Mouse (Mus musculus) thymus, adult 2 months (tissue): Measurements from ENCODE around the gene Poc1a. TPM values are rescaled to one million over a fixed set of nuclear protein-coding genes. Genes with fewer than 3 reads are reported as not detected.

ENCODE experiments used
- DNase-seq: peaks from one replicate; pipeline ENCODE4 v3.0.0; 2021
- H3K27ac ChIP-seq: fragments of 200-500 bp; 2 replicates; pipeline ENCODE4 v1.5.1; 2012; ENCODE audit warnings: low read length, control low read depth; ENCODE audit not compliant: control insufficient read depth, insufficient read depth
- H3K27me3 ChIP-seq: fragments of 200-500 bp; 2 replicates; pipeline ENCODE4 v1.6.1; 2012; ENCODE audit warnings: mild to moderate bottlenecking, low read length, moderate library complexity, mixed read lengths; ENCODE audit not compliant: control insufficient read depth, insufficient read depth
- H3K36me3 ChIP-seq: fragments of 200-500 bp; 2 replicates; pipeline ENCODE4 v1.6.1; 2012; ENCODE audit warnings: mild to moderate bottlenecking, low read length, moderate library complexity; ENCODE audit not compliant: control insufficient read depth, insufficient read depth
- H3K4me1 ChIP-seq: fragments of 200-500 bp; replicated peaks from 2 replicates; pipeline ENCODE4 v1.6.1; 2012; ENCODE audit warnings: low read length; ENCODE audit not compliant: control insufficient read depth, insufficient read depth
- H3K4me3 ChIP-seq: fragments of 200-500 bp; 2 replicates; pipeline ENCODE4 v1.5.1; 2012; ENCODE audit warnings: mild to moderate bottlenecking, low read length, control low read depth, moderate library complexity; ENCODE audit not compliant: control insufficient read depth, insufficient read depth
- CTCF ChIP-seq: fragments of 200-500 bp; IDR thresholded peaks from 2 replicates; pipeline ENCODE4 v1.5.1; 2012; ENCODE audit warnings: mild to moderate bottlenecking, control low read depth, low read length, moderate library complexity, borderline replicate concordance; ENCODE audit not compliant: control insufficient read depth, poor library complexity, insufficient read depth; ENCODE audit errors: extremely low read depth
- POLR2A ChIP-seq: fragments of 200-500 bp; IDR thresholded peaks from 2 replicates; pipeline ENCODE4 v1.6.1; 2012; ENCODE audit warnings: mild to moderate bottlenecking, low read length, control low read depth, moderate library complexity; ENCODE audit not compliant: control insufficient read depth, poor library complexity, insufficient read depth; ENCODE audit errors: extremely low read depth
- WGBS: fragments of 180-500 bp; shearing (Covaris S2); methylation state at CpG from one replicate; pipeline ENCODE4 v1.1.7; 2018; 5-methylcytosine and 5-hydroxymethylcytosine counted together
- polyA plus RNA-seq: library from polyadenylated mRNA; depleted of rRNA; stranded (reverse); fragments of >200 nt; gene quantifications from 2 replicates; pipeline ENCODE4 v1.2.3, GENCODE M21; 2012

Poc1a gene
- polyA plus RNA-seq, 1 experiment: 30.2 TPM

DNA sequence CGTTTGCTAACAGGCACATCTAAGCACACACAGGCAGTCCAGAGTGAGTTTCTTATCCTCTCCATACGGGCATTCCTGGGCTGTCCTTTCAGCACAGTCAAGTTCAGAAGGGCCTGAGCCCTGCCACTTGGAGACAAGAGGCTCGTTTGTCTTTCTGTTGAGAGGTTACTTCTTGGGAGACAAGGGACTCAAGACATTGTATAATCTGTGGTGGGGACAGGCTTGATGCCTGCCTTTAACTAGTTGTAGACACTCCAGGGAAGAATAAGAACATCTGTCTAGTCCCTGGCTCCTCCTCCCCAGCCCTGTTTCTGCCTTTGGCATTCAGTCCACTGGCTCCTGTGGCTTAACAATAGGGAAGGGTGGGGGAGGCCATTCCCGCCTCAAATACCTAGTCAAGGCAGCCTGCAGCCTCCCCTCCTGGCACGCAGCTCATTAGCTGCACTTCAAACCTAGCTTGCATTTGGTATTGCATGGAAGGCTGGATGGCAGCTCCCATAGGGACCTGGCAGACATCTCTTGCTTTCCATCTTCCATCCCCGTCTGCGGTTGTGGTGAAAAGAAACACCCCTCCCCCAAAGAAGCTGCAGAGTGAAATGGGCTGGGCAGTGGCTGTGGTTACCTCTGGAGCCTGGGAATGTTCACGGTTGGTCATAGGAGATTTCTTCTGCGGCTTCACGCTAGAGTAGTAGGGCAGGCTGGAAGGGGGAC is 57.8 kb downstream of the Poc1a start:
- H3K4me1 ChIP-seq: no peaks in the 10 kb centered on the region
- H3K36me3 ChIP-seq: no peaks in the 10 kb centered on the region
- no peak for TF ChIP-seq CTCF
- WGBS: 96% methylated on average over 10 of the region's 10 CpGs
- H3K27ac ChIP-seq: no peak overlapping the region
- H3K4me3 ChIP-seq: no peak overlapping the region
- H3K27me3 ChIP-seq: no peaks in the 10 kb centered on the region
- DNase-seq: no peak

DNA sequence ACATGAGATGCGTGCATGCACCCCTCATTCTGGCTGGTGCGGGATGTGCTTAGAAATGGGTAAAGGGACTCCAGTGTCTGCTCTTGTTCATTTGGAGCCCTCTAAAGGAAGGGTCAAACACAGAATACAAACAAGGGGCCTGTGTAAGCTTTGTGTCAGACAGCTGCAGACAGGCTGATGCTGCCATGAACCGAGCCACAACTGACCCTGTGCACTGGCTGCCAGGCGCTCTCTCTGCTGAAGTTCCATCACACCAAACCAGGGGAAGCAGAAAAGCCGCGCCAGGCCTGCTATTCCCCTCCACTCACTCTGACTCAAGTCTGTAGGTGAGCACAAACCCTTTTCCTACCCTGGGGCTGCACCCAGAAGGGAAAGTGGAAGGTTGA is 58.3 kb downstream of the Poc1a start:
- no peaks in the 10 kb centered on the region for H3K4me1 ChIP-seq
- 97% methylated on average over 6 of the region's 6 CpGs for WGBS
- no peaks in the 10 kb centered on the region for H3K36me3 ChIP-seq
- no peak overlapping the region for H3K4me3 ChIP-seq
- TF ChIP-seq POLR2A: no peak
- no peak for TF ChIP-seq CTCF
- no peak for DNase-seq
- H3K27ac ChIP-seq: no peak overlapping the region
- no peaks in the 10 kb centered on the region for H3K27me3 ChIP-seq

DNA sequence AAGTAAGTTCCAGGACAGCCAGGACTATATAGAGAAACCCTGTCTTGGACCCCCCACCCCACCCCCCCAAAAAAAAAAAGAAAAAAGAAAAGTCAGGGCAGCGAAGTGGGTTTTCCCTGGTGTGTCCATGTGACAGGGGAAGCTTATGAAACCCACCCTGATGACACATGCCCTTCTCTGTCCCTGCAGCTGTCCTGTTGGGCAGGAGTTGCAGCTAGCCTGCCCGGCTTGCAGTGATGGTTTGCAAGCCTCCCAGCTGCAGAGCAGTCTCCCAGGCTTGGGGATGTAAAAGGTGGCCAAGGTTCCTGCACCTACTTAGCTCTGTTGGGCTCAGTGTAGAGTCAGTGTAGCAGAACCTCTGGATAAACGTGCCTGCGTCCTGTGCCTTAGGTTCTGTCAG is 58.9 kb downstream of the Poc1a start:
- TF ChIP-seq POLR2A (no peak), CTCF (no peak)
- no peak for DNase-seq
- 96% methylated on average over 4 of the region's 4 CpGs for WGBS
- H3K4me1 ChIP-seq: no peaks in the 10 kb centered on the region
- H3K4me3 ChIP-seq: no peak overlapping the region
- H3K36me3 ChIP-seq: no peaks in the 10 kb centered on the region
- H3K27ac ChIP-seq: no peak overlapping the region
- H3K27me3 ChIP-seq: no peaks in the 10 kb centered on the region

DNA sequence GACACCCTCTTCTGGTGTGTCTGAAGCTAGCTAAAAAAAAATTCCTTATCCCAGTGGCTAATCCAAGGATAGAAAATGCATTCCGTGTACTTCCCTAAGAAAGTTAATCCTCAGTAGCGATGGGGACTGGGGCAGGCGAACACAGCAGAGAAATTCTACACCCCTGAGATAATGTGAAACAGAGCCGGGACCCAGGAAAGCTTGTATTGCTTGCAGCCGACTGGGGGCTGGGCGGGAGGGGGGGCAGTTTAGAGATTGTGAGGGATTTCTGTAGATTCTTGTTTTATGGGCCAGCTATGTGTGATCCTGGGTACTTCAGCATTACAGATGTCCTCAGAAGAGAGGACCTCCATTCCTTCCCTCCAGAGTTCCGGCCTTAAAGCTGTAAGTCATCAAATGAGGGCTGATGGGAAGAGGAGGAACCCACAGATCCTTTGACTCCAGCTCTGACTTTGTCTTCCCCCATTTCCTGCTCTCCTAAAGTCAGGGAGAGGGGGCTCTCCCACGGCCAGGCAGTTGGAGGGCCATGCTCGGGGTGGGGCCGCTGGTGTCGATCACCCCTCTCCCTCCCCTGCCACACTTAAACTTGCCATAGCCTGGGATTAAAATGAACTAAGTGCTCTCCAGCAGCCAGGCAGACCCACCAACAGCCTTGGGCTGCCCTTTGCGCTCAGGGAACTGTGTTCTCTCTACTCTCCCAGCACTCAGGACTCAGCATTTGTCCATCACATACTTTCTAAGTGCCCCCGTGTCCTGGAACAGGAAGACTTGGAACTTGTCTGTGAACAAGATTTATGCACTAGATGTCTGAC is 59.8 kb downstream of the Poc1a start:
- no peak overlapping the region for H3K4me3 ChIP-seq
- WGBS: 91% methylated on average over 13 of the region's 13 CpGs
- H3K36me3 ChIP-seq: no peaks in the 10 kb centered on the region
- TF ChIP-seq CTCF (no peak), POLR2A (no peak)
- H3K27me3 ChIP-seq: no peaks in the 10 kb centered on the region
- 0 out of 2 replicates have a peak, but pooled peaks cover 4% of the 10 kb centered on the region for H3K4me1 ChIP-seq
- no peak overlapping the region for H3K27ac ChIP-seq
- DNase-seq: no peak

DNA sequence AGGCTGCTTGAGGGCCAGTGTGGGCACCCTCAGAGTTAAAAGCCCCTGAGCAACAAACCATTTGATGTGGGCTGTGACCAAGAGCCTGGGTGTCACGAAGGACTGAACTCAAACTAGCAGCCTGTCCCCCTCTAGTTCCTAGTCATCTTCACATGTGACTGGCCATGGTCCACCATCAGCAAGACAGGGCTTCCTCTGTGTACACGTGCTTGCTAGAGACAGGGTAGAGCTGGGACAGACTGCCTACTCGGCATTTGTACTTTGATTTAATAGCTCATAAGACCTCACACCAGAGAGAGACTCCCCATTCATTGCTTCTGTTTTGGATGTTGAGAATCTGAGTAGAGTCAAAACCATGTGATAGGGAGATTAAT is 60.4 kb downstream of the Poc1a start:
- H3K36me3 ChIP-seq: no peaks in the 10 kb centered on the region
- 0 out of 2 replicates have a peak, but pooled peaks cover 4% of the 10 kb centered on the region for H3K4me1 ChIP-seq
- no peaks in the 10 kb centered on the region for H3K27me3 ChIP-seq
- no peak for TF ChIP-seq POLR2A
- no peak for TF ChIP-seq CTCF
- no peak overlapping the region for H3K27ac ChIP-seq
- DNase-seq: no peak
- H3K4me3 ChIP-seq: no peak overlapping the region
- 76% methylated on average over 3 of the region's 3 CpGs for WGBS

DNA sequence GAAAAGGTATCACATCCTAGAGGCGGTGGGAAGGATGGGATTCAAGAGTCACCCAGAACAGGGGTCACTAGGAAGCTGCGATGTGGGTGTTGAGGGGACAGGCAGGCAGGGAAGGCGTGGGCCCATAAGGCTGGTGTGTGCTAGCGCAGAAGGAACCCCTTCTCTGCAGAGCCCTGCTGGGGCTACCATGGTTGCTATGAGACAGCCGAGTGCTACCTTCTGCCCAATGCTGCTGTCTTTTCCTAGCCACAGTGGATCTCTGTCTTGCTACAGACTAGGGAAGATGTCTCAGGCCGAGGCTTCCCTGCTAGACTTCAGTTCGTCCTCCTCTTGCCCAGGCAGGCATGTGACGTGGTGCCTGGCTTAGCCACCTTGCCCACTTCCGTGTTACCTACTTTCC is 61.7 kb downstream of the Poc1a start:
- no peak for TF ChIP-seq POLR2A
- TF ChIP-seq CTCF: no peak
- no peak overlapping the region for H3K27ac ChIP-seq
- no peak overlapping the region for H3K4me3 ChIP-seq
- 0 out of 2 replicates have a peak, but pooled peaks cover 4% of the 10 kb centered on the region for H3K4me1 ChIP-seq
- 95% methylated on average over 9 of the region's 9 CpGs for WGBS
- no peaks in the 10 kb centered on the region for H3K27me3 ChIP-seq
- H3K36me3 ChIP-seq: no peaks in the 10 kb centered on the region
- DNase-seq: no peak
